Mouse (Mus musculus): Measurements from ENCODE around the gene Myo18a.

GRCm38 (mm10) chr11:77843068-77843905 is 80.2 kb downstream of the Myo18a start:
- TF ChIP-seq CTCF (IDR thresholded peaks at IDR 0.05; ENCODE audit: borderline replicate concordance, extremely low read depth, insufficient read depth, insufficient read length) = no peak
- no peak for TF ChIP-seq POLR2A (IDR thresholded peaks at IDR 0.05; ENCODE audit: borderline replicate concordance, extremely low read depth, insufficient read depth, insufficient read length, poor library complexity, severe bottlenecking)
